Mouse (Mus musculus) cerebellum, adult 2 months (tissue): ENCODE data around the gene Krt33a.

Experiments used
- CTCF ChIP-seq: fragments of 200-500 bp; IDR thresholded peaks from 2 replicates; pipeline ENCODE4 v1.5.1; 2011; ENCODE audit warnings: low read depth, mild to moderate bottlenecking, control low read depth, low read length, moderate library complexity, borderline replicate concordance; ENCODE audit not compliant: insufficient read depth
- POLR2A ChIP-seq: fragments of 200-500 bp; IDR thresholded peaks from 2 replicates; pipeline ENCODE4 v1.6.1; 2011; ENCODE audit warnings: low read length, control low read depth, borderline replicate concordance; ENCODE audit not compliant: insufficient read depth

DNA sequence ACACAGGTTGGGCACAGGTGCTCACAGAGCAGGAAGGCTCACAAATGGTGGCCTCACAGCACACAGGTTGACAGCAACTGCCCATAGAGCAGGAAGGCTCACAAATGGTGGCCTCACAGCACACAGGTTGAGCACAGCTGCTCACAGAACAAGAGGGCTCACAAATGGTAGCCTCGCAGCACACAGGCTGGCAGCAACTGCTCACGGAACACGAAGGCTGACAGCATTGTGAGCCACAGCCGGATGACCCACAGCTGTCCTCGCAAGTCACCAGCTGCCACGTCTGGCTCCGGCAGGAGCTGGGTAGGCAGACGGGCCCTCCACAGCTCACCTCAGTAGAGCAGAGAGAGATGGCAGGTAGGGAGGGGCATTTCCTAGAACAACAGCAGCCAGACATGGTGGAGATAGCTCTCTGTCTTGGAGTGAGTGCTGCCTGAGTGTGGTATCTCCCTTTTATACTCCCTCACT, 29.8 kb downstream of the Krt33a start, which contains the start of gene Krtap16-1:
- TF ChIP-seq CTCF (no peak), POLR2A (no peak)
